Mouse (Mus musculus): Measurements from ENCODE around the gene Iqcg. TPM values are rescaled to one million over a fixed set of nuclear protein-coding genes. Genes with fewer than 3 reads are reported as not detected.

Gene Iqcg
- polyA plus RNA-seq, 1 experiment = 0.14 TPM

DNA sequence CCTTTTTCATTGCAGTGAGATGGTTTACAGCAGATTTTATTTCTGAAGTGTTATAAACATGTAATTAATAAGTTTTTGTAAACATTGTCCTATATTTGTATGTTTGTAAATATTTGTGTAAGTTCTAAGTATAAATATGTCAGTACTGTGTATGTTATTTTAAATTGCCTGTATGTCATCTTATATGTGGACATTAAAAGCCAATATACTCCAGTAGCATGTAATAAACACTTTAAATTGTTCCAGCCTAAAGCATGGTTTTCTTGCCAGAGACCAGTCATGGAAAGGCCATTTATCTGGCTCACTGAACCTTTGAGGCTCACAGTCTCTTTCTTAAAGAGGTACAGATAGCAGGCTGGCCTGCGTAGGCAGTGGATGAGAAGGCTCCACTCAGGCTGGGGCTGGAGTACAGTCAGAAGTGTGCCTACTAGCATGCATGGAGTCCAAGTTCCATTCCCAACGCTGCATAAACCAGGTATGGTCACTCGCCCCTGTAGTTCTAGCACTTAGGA, 40.6 kb downstream of the Iqcg start:
- 95% methylated on average over 3 of the region's 3 CpGs for WGBS
- Histone ChIP-seq H3K27me3 (ENCODE audit: control insufficient read depth, insufficient read depth, low read length) (no peaks in the 10 kb centered on the region), H3K36me3 (ENCODE audit: control insufficient read depth, insufficient read depth, low read length) (peaks cover 28% of the 10 kb centered on the region), H3K27ac (ENCODE audit: insufficient read depth, low read depth, low read length) (no peak overlapping the region), H3K4me3 (ENCODE audit: low read depth, low read length) (no peak overlapping the region), H3K4me1 (ENCODE audit: control insufficient read depth, insufficient read depth, insufficient read length, low read length) (peaks cover 2% of the 10 kb centered on the region; the same call in 1 of the 2 replicates)
- no peak for TF ChIP-seq POLR2A (IDR thresholded peaks at IDR 0.05; ENCODE audit: low read depth, low read length)
- TF ChIP-seq CTCF (IDR thresholded peaks at IDR 0.05; ENCODE audit: extremely low read depth, insufficient read length, insufficient replicate concordance, low read depth, low read length) = no peak

DNA sequence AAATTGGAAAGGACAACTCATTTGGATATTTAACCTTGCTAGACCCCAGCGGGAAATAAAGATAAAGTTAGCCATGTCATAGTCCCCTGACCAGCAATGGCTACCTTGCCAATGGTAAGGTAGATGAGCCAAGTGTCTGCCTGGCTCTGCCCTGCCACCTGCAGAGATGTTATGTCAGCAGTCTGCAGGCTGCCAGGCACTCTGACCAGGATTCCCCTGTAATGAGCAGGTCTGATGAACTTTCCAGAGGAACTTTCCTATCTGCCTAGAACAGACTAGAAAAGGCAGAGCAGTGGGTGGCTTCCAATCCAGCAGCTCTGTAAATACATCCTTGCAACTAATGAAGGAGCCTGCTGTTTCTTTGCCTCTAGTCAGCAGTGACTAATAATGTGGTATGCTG, 41.1 kb downstream of the Iqcg start:
- peaks cover 32% of the 10 kb centered on the region for H3K36me3 ChIP-seq (ENCODE audit: control insufficient read depth, insufficient read depth, low read length)
- H3K27ac ChIP-seq (ENCODE audit: insufficient read depth, low read depth, low read length) = no peak overlapping the region
- no peak overlapping the region for H3K4me3 ChIP-seq (ENCODE audit: low read depth, low read length)
- 91% methylated on average over 1 of the region's 1 CpGs for WGBS
- H3K4me1 ChIP-seq (ENCODE audit: control insufficient read depth, insufficient read depth, insufficient read length, low read length) = peaks cover 2% of the 10 kb centered on the region; the same call in 1 of the 2 replicates
- TF ChIP-seq POLR2A (IDR thresholded peaks at IDR 0.05; ENCODE audit: low read depth, low read length) = no peak
- TF ChIP-seq CTCF (IDR thresholded peaks at IDR 0.05; ENCODE audit: extremely low read depth, insufficient read length, insufficient replicate concordance, low read depth, low read length) = no peak
- no peaks in the 10 kb centered on the region for H3K27me3 ChIP-seq (ENCODE audit: control insufficient read depth, insufficient read depth, low read length)

DNA sequence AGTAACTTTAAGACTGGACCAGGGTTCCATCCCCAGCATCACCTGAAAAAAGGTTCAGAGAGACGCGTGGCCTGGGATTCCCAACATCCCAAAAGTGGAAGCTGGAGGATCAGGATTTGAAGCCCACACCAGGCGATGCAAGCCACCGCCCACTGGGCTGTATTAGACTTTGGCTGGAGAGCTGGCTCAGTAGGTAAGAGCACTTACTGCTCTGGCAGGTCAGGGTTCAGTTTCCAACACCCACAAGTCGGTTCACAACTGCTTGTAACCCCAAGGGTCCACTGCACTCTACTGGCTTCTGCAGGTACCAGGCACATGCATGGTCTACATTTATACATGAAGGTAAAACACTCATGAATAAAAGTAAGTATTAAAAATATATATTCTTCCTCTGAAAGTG, 42.2 kb downstream of the Iqcg start:
- H3K27me3 ChIP-seq (ENCODE audit: control insufficient read depth, insufficient read depth, low read length) = no peaks in the 10 kb centered on the region
- no peak overlapping the region for H3K27ac ChIP-seq (ENCODE audit: insufficient read depth, low read depth, low read length)
- TF ChIP-seq POLR2A (IDR thresholded peaks at IDR 0.05; ENCODE audit: low read depth, low read length) = no peak
- TF ChIP-seq CTCF (IDR thresholded peaks at IDR 0.05; ENCODE audit: extremely low read depth, insufficient read length, insufficient replicate concordance, low read depth, low read length) = no peak
- H3K4me1 ChIP-seq (ENCODE audit: control insufficient read depth, insufficient read depth, insufficient read length, low read length) = no peaks in the 10 kb centered on the region; the same call in 1 of the 2 replicates
- peaks cover 41% of the 10 kb centered on the region for H3K36me3 ChIP-seq (ENCODE audit: control insufficient read depth, insufficient read depth, low read length)
- no peak overlapping the region for H3K4me3 ChIP-seq (ENCODE audit: low read depth, low read length)
- WGBS = 84% methylated on average over 5 of the region's 5 CpGs

DNA sequence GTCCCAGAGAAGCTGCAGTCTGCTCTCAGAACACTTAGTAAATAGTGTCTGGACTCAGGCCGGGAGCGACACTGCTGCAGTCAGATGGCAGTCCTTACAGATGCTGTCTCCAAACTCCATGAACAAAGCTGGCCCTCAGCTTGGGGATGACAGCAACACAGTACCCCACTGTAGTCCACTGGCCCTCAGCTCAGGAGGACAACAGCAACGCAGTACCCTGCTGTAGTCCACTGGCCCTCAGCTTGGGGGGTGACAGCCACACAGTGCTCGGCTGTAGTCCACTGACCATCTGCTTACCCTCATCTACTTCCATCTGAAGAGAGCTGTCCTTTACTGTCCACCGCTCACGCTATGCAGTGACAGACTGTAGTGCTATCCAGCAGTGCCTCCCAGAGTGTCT, 45.9 kb downstream of the Iqcg start:
- no peak overlapping the region for H3K27ac ChIP-seq (ENCODE audit: insufficient read depth, low read depth, low read length)
- WGBS = 93% methylated on average over 6 of the region's 6 CpGs
- H3K4me1 ChIP-seq (ENCODE audit: control insufficient read depth, insufficient read depth, insufficient read length, low read length) = no peaks in the 10 kb centered on the region; the same call in 1 of the 2 replicates
- TF ChIP-seq CTCF (IDR thresholded peaks at IDR 0.05; ENCODE audit: extremely low read depth, insufficient read length, insufficient replicate concordance, low read depth, low read length) (no peak), POLR2A (IDR thresholded peaks at IDR 0.05; ENCODE audit: low read depth, low read length) (no peak)
- no peak overlapping the region for H3K4me3 ChIP-seq (ENCODE audit: low read depth, low read length)
- H3K27me3 ChIP-seq (ENCODE audit: control insufficient read depth, insufficient read depth, low read length) = no peaks in the 10 kb centered on the region
- H3K36me3 ChIP-seq (ENCODE audit: control insufficient read depth, insufficient read depth, low read length) = peaks cover 58% of the 10 kb centered on the region

DNA sequence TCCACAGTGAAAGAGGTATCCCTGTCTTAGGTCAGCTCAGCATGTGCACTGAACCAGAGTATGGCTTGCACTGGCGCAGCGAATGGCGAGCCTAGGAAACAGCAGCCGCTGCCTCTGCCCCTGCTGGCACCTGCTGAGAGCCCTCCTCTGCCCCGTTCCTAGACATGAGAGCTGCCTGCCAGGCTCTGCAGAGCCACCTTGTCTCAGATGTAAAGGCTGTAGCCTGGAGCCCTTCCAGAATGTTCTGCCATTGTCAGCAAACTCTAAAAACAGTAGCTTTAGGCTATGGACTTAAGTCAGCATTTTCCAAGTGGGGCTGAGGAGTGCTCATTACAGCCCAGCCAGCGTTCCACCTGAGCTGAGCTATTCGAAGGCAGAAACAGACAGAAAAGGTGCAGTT, 48.6 kb downstream of the Iqcg start:
- no peaks in the 10 kb centered on the region for H3K27me3 ChIP-seq (ENCODE audit: control insufficient read depth, insufficient read depth, low read length)
- H3K27ac ChIP-seq (ENCODE audit: insufficient read depth, low read depth, low read length) = no peak overlapping the region
- TF ChIP-seq POLR2A (IDR thresholded peaks at IDR 0.05; ENCODE audit: low read depth, low read length) (no peak), CTCF (IDR thresholded peaks at IDR 0.05; ENCODE audit: extremely low read depth, insufficient read length, insufficient replicate concordance, low read depth, low read length) (no peak)
- no peaks in the 10 kb centered on the region; the same call in 1 of the 2 replicates for H3K4me1 ChIP-seq (ENCODE audit: control insufficient read depth, insufficient read depth, insufficient read length, low read length)
- peaks cover 40% of the 10 kb centered on the region for H3K36me3 ChIP-seq (ENCODE audit: control insufficient read depth, insufficient read depth, low read length)
- WGBS = 94% methylated on average over 7 of the region's 7 CpGs
- no peak overlapping the region for H3K4me3 ChIP-seq (ENCODE audit: low read depth, low read length)

DNA sequence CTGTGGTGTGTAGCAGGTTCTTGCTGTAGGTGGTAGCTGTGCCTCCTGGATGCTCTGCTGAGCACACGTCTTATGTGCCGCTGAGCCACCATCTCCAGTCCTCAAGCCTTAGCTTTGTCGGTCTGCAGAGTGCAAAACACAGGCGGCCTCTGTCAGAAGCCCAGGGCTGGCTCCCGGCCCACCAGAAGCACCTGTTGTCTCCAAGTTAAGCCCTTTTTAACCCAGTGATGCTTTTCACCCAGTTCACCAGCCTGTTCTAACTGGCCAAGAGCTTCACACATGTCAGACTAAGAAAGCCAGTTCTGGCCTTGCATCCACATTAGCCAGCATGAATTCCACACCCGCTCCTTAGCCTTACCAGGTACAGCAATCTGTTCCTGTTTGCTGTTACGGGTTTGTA, 49.1 kb downstream of the Iqcg start:
- WGBS = 94% methylated on average over 7 of the region's 7 CpGs
- peaks cover 37% of the 10 kb centered on the region for H3K36me3 ChIP-seq (ENCODE audit: control insufficient read depth, insufficient read depth, low read length)
- H3K27ac ChIP-seq (ENCODE audit: insufficient read depth, low read depth, low read length) = no peak overlapping the region

DNA sequence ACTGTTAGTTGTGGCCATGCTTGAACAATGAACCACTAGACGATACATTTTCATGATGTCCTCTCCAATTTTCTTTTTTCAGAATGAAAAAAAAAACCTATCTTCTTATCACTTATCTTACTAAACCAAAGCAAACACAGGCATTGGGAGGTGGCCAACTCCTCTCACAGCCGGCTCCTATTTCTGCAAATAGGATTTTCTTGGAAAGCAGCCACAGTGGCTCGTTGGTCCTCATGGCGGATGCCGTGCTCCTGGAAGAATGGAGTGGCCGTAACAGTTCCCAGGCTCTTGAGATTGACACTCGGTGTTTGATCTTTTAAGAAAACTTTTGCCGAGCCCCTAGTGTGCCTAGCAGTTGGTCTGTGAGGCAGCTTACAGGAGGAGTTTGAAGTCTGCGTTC, 50.8 kb downstream of the Iqcg start:
- Histone ChIP-seq H3K36me3 (ENCODE audit: control insufficient read depth, insufficient read depth, low read length) (peaks cover 41% of the 10 kb centered on the region), H3K27ac (ENCODE audit: insufficient read depth, low read depth, low read length) (no peak overlapping the region), H3K4me1 (ENCODE audit: control insufficient read depth, insufficient read depth, insufficient read length, low read length) (no peaks in the 10 kb centered on the region; the same call in 1 of the 2 replicates), H3K27me3 (ENCODE audit: control insufficient read depth, insufficient read depth, low read length) (no peaks in the 10 kb centered on the region), H3K4me3 (ENCODE audit: low read depth, low read length) (no peak overlapping the region)
- no peak for TF ChIP-seq CTCF (IDR thresholded peaks at IDR 0.05; ENCODE audit: extremely low read depth, insufficient read length, insufficient replicate concordance, low read depth, low read length)
- TF ChIP-seq POLR2A (IDR thresholded peaks at IDR 0.05; ENCODE audit: low read depth, low read length) = no peak
- 10% methylated on average over 9 of the region's 9 CpGs for WGBS

More for the DNA sequence above, 49.1 kb downstream of the Iqcg start:
- TF ChIP-seq POLR2A (IDR thresholded peaks at IDR 0.05; ENCODE audit: low read depth, low read length) = no peak
- TF ChIP-seq CTCF (IDR thresholded peaks at IDR 0.05; ENCODE audit: extremely low read depth, insufficient read length, insufficient replicate concordance, low read depth, low read length) = no peak
- Histone ChIP-seq H3K4me1 (ENCODE audit: control insufficient read depth, insufficient read depth, insufficient read length, low read length) (no peaks in the 10 kb centered on the region; the same call in 1 of the 2 replicates), H3K27me3 (ENCODE audit: control insufficient read depth, insufficient read depth, low read length) (no peaks in the 10 kb centered on the region), H3K4me3 (ENCODE audit: low read depth, low read length) (no peak overlapping the region)

Measured in small intestine, adult 2 months (tissue).